Mouse (Mus musculus): ENCODE data around the gene Tuba4a. TPM values are rescaled to one million over a fixed set of nuclear protein-coding genes. Genes with fewer than 3 reads are reported as not detected.
"Not testable (repeated sequence)": the region's sequence is repeated elsewhere in the genome, so short reads cannot be mapped to it uniquely, and the experiment has no call there.

The Tuba4a gene
- polyA plus RNA-seq, 1 experiment from 2014 or later, result 14.5 TPM

DNA sequence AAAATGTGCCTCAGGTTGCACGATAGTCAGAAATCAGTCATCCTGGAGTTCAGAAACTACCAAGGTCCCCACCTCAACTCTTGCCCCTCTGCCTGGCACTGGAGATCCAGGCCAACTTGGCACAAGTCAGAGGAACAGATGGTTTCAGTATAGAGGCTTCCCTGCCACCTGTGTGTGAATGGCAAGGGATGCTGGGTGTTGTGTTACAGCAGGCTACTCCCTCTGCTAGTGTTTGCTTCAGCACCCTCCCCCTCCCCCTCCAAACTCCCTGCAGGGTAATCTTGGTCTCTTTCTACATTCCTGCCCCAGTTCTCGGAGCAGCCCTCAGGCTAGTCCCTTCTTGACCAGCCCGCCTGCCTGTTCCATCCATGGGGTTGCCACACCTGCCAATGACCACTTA lies 30.8 kb upstream of the Tuba4a start:
- no peak for ATAC-seq (ENCODE audit: insufficient number of reproducible peaks, insufficient read depth, low FRiP score, low TSS enrichment, low read depth)
- H3K9me3 ChIP-seq, result no peaks in the 10 kb centered on the region
- H3K9ac ChIP-seq (replicated peaks), result no peak overlapping the region
- H3K27me3 ChIP-seq, result peaks cover 17% of the 10 kb centered on the region
- no peaks in the 10 kb centered on the region for H3K36me3 ChIP-seq
- no peak overlapping the region for H3K4me2 ChIP-seq
- WGBS, result 57% methylated on average over 3 of the region's 3 CpGs
- peaks cover 25% of the 10 kb centered on the region for H3K4me1 ChIP-seq (replicated peaks)
- H3K4me3 ChIP-seq (replicated peaks), result no peak overlapping the region
- H3K27ac ChIP-seq, result no peak overlapping the region

DNA sequence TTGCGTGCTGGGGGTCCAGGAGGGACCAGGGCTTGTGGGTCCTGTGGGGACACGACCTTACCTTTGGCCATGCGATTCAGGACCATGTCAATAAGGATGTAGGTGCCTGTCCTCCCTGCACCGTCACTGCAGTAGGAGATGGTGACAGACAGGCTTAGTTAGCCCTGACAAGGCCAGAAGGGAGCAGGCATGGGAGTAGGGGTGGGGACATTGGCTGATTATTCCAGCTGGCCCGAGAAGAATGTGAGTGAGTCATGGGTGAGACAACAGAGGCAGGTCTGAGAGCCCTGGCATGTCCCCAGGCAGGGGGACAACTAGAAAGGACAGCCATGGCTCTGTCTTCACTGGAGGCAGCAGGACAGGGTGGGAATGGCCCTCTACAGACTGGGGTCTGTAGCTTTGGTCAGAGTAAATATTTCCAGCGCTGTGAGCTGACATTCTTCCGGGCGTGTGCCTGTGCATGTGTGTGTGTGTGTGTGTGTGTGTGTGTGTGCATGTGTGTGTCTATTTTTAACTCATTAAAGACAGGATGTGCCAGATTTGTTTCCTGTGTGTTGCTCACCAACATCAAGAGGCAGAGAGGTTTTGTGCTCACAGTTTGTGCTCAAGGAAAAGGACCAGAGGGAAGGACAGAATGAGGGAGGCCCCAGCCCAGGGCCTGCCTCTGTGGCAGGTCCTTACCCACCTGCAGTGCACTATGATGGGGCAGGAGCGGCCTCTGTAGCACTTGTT lies 28.5 kb upstream of the Tuba4a start:
- Histone ChIP-seq H3K4me1 (replicated peaks) (peaks cover 25% of the 10 kb centered on the region), H3K27me3 (peaks cover 12% of the 10 kb centered on the region), H3K27ac (no peak overlapping the region), H3K36me3 (peaks cover 13% of the 10 kb centered on the region; the same call in 1 of the 2 replicates), H3K4me2 (no peak overlapping the region), H3K4me3 (replicated peaks) (no peak overlapping the region), H3K9me3 (no peaks in the 10 kb centered on the region), H3K9ac (replicated peaks) (peak overlapping the region; percentile 18; the same call in 1 of the 2 replicates)
- ATAC-seq (ENCODE audit: insufficient number of reproducible peaks, insufficient read depth, low FRiP score, low TSS enrichment, low read depth), result no peak
- 59% methylated on average over 9 of the region's 9 CpGs for WGBS

DNA sequence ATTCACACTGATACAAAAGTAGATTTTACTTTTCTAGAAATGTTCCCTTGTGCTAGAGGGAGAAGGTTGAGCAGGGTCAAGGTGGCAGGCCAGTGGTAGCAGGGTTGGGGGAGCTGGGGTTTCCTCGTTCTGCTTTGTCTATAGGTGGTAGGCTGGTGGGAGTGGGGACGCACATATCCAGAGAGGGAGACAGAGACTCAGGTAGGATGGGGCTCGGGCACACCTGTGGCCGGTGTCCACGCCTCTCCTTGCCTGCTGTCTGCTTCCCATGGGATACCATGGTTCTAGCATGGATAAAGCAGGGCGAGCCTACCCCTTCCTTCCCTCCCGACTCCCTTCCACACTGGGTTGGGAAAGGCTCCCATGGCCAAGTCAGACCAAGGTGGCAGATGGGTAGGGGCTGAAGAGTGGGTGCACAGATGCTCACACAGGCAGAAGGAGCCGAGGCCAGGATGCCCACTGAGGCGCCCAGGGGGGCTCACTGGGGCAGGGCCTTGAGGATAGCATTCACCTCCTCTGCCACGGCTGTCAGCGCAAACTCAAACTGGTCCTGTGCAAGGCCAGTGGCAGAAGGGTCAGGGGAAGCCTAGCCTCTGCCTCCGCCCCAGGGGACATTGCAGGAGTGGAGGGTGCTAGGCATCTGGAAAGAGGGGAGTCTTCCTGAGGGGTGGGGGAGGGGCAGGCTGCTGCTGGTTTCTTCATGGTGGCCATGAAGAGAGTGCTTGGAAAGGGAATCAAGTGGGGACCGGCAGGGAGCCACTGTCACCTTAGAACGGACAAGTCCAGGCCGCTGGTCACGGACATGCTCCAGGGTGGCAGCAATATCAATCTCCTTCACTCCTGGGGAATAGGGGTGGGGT lies 27.6 kb upstream of the Tuba4a start:
- peak overlapping the region; percentile 18; the same call in 1 of the 2 replicates for H3K9ac ChIP-seq (replicated peaks)
- no peak overlapping the region for H3K4me2 ChIP-seq
- H3K36me3 ChIP-seq, result peaks cover 21% of the 10 kb centered on the region; the same call in 1 of the 2 replicates
- no peak overlapping the region for H3K27ac ChIP-seq
- H3K27me3 ChIP-seq, result peaks cover 3% of the 10 kb centered on the region
- WGBS, result 81% methylated on average over 16 of the region's 16 CpGs
- H3K4me1 ChIP-seq (replicated peaks), result peaks cover 25% of the 10 kb centered on the region
- no peak for ATAC-seq (ENCODE audit: insufficient number of reproducible peaks, insufficient read depth, low FRiP score, low TSS enrichment, low read depth)
- H3K4me3 ChIP-seq (replicated peaks), result no peak overlapping the region
- H3K9me3 ChIP-seq, result no peaks in the 10 kb centered on the region

DNA sequence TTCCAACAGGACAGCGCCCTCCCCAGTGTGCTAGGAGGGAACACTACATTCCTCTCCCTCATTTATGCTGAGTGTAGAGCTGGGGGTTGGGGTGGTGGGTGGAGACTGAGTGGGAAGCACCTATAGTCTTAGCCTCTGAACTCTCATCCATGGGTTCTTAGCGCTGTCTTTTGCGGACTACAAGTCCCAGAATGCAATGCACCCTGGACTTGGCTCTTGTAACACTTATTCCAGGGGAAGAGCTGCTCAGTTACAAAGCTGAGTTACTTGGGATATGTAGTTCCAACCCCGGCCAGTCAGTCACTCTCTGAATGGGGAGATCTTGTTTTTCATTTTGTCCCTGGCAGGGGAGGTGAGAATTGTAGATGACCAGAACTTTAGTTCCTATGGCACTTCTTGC lies 25.2 kb upstream of the Tuba4a start:
- Histone ChIP-seq H3K4me1 (replicated peaks) (peaks cover 16% of the 10 kb centered on the region), H3K9me3 (no peaks in the 10 kb centered on the region), H3K4me3 (replicated peaks) (no peak overlapping the region), H3K9ac (replicated peaks) (no peak overlapping the region), H3K4me2 (no peak overlapping the region), H3K36me3 (peaks cover 36% of the 10 kb centered on the region; the same call in 1 of the 2 replicates), H3K27ac (no peak overlapping the region), H3K27me3 (no peaks in the 10 kb centered on the region)
- WGBS, result 16% methylated on average over 4 of the region's 4 CpGs
- no peak for ATAC-seq (ENCODE audit: insufficient number of reproducible peaks, insufficient read depth, low FRiP score, low TSS enrichment, low read depth)

DNA sequence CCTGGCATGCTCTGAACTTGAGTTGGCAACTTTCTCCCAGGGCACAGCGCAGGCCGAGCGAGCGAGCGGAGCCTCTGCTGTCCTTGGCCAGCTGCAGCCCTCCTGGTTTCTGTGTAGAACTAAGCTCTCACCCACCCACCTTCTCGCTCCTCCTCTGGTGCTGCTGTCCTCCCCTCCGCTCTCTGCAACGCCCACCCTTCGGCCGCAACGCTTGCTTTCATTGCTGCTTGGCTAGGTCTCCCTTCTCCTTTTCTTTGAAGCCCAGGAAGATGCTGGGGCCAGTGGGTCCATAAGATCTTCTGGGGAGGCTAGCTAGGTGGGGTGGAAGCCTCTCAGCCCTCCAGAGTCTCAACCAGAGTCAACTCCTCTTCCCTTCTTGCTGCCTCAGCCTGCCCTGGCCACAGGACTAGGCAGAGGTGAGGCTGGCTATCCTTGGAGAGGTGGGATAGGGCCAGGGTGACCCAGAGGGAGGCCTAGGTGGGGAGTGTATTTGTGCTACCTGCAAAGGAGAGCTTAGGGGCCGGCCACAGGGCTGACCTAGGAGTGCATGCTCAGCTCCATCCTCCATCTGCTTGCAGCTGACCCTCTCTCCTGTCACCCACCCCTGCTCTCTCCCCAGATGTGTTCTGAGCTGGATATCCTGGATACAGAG lies 24.6 kb upstream of the Tuba4a start:
- no peak for ATAC-seq (ENCODE audit: insufficient number of reproducible peaks, insufficient read depth, low FRiP score, low TSS enrichment, low read depth)
- Histone ChIP-seq H3K4me1 (replicated peaks) (peaks cover 21% of the 10 kb centered on the region), H3K9me3 (no peaks in the 10 kb centered on the region), H3K4me2 (no peak overlapping the region), H3K27ac (no peak overlapping the region), H3K9ac (replicated peaks) (no peak overlapping the region), H3K36me3 (peaks cover 41% of the 10 kb centered on the region; the same call in 1 of the 2 replicates), H3K4me3 (replicated peaks) (no peak overlapping the region), H3K27me3 (no peaks in the 10 kb centered on the region)
- WGBS, result 86% methylated on average over 12 of the region's 12 CpGs

DNA sequence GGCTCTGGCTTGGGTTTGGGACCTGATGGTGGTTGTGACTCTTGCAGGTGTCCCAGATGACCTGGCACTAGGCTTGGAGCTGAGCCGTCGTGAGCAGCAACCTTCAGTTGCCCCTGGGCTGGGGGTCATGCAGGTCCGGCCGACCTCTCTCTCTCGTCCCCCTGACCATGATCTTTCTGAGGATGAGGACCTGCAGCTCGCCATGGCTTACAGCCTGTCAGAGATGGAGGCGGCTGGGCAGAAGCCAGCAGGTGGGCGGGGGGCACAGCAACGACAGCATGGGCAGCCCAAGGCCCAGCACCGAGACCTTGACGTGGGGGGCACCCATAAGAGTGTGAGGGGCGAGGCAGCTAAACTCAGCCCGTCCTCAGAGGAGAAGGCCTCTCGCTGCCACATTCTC lies 23.7 kb upstream of the Tuba4a start:
- H3K27me3 ChIP-seq, result no peaks in the 10 kb centered on the region
- H3K4me1 ChIP-seq (replicated peaks), result peaks cover 22% of the 10 kb centered on the region
- H3K36me3 ChIP-seq, result peaks cover 41% of the 10 kb centered on the region; the same call in 1 of the 2 replicates
- H3K27ac ChIP-seq, result no peak overlapping the region
- no peak overlapping the region for H3K4me3 ChIP-seq (replicated peaks)
- H3K9ac ChIP-seq (replicated peaks), result no peak overlapping the region
- H3K9me3 ChIP-seq, result no peaks in the 10 kb centered on the region
- WGBS, result 88% methylated on average over 14 of the region's 14 CpGs
- no peak overlapping the region for H3K4me2 ChIP-seq
- no peak for ATAC-seq (ENCODE audit: insufficient number of reproducible peaks, insufficient read depth, low FRiP score, low TSS enrichment, low read depth)

DNA sequence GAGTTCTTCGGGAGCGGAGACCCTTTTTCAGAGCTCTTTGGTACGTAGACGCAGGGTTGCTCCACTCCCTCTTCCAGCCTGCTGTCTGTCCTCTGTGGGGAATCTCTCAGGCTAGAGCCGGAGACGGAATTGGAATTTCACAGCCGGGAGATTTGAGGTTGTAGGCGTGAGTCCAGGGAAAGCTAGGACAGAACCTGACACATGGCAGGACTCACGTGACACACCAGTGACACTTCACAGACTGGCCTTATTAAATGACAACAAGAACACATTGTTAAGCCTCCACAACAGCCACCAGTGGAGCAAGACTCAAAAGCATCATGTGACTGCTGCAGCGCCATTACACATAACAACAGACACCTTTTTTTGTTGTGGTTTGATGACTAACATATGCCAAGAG lies 19.9 kb upstream of the Tuba4a start:
- Histone ChIP-seq H3K9me3 (no peaks in the 10 kb centered on the region), H3K4me3 (replicated peaks) (no peak overlapping the region), H3K4me1 (replicated peaks) (peaks cover 23% of the 10 kb centered on the region), H3K4me2 (no peak overlapping the region), H3K9ac (replicated peaks) (no peak overlapping the region), H3K27ac (peak overlapping the region; percentile 50), H3K36me3 (peaks cover 41% of the 10 kb centered on the region; the same call in 1 of the 2 replicates), H3K27me3 (no peaks in the 10 kb centered on the region)
- WGBS, result 56% methylated on average over 10 of the region's 10 CpGs
- no peak for ATAC-seq (ENCODE audit: insufficient number of reproducible peaks, insufficient read depth, low FRiP score, low TSS enrichment, low read depth)

DNA sequence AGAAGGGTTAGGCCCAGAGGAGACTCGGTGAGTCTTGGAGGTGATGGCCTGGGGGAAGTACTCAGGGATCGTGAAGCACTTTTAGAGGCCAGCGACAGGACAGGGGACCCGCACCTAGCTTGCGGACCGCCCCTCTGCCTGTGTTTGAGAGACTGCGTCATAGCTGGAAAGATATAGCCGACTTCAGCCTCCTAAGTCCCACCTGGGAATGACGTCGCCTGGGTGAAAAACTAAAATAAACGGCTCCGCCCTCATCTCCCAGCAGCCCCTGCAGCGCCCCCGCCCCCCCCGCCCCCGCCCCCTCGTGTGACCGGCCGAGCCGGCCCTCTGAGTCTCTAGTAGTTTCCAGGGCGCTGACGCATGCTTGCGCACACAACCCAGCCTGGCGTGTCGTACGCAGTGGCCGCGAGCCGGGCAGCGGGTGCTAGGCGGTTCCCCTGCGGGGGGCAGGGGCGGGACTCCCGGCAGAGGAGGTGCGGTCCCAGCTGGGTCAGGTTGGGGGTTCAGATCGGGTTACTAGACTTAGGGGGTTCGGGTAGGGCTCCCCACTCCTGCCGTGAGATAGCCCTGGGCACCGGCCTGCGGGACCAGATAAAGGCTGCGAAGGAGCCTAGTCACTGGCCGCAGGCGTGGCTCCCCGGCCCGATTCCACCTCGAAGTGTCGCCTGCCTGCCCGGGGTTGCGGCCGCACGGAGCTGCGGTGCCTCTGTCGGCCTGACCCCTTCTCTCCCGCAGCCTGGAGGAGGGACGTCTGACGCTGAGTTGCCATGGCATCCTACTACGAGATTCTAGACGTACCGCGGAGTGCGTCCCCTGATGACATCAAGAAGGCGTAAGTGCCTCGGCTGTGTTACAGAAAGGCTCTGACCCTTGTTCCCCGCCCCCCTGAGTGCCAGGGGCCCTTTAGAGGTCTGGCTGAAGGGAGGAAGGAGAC lies 16.7 kb upstream of the Tuba4a start, which contains the start of gene Dnajb2:
TSS of gene Dnajb2 (plus strand) at position 290 of the 934 bp plus-strand sequence.
- no peaks in the 10 kb centered on the region for H3K9me3 ChIP-seq
- peak; percentile 88 for ATAC-seq (ENCODE audit: insufficient number of reproducible peaks, insufficient read depth, low FRiP score, low TSS enrichment, low read depth)
- H3K27ac ChIP-seq, result peak within 1 kb of the TSS; percentile 85
- H3K4me3 ChIP-seq (replicated peaks), result peak within 1 kb of the TSS; percentile 72
- WGBS, result under 1% methylated on average over 64 of the region's 64 CpGs
- no peaks in the 10 kb centered on the region for H3K27me3 ChIP-seq
- peaks cover 23% of the 10 kb centered on the region for H3K4me1 ChIP-seq (replicated peaks)
- H3K36me3 ChIP-seq, result peaks cover 15% of the 10 kb centered on the region; the same call in 1 of the 2 replicates
- peak within 1 kb of the TSS; percentile 79 for H3K9ac ChIP-seq (replicated peaks)
- H3K4me2 ChIP-seq, result peak within 1 kb of the TSS; percentile 87

DNA sequence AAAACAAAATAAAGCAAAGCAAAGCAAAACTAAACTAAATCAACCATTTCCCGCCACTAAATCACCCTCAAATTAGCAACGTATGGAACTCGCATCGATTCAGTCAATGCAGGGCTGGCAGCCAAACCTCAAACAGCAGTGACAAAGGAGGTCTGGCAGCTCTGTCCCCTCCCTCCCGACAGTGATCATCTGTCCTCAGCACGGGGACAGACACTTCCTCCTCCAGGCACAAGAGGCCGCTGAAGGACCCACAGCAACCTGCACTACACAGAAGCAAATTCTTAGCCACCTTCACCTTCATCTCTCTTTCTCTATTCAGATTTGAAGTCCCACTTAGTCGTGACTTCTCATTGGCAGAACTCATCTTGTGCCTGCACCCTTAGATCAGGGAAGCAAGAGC lies 14.9 kb upstream of the Tuba4a start:
- H3K27ac ChIP-seq, result no peak overlapping the region
- no peaks in the 10 kb centered on the region for H3K9me3 ChIP-seq
- no peak overlapping the region for H3K4me2 ChIP-seq
- ATAC-seq (ENCODE audit: insufficient number of reproducible peaks, insufficient read depth, low FRiP score, low TSS enrichment, low read depth), result no peak
- 3% methylated on average over 8 of the region's 8 CpGs for WGBS
- no peaks in the 10 kb centered on the region for H3K27me3 ChIP-seq
- H3K9ac ChIP-seq (replicated peaks), result no peak overlapping the region
- H3K4me3 ChIP-seq (replicated peaks), result no peak overlapping the region
- peaks cover 3% of the 10 kb centered on the region; the same call in 1 of the 2 replicates for H3K36me3 ChIP-seq
- H3K4me1 ChIP-seq (replicated peaks), result peaks cover 18% of the 10 kb centered on the region

DNA sequence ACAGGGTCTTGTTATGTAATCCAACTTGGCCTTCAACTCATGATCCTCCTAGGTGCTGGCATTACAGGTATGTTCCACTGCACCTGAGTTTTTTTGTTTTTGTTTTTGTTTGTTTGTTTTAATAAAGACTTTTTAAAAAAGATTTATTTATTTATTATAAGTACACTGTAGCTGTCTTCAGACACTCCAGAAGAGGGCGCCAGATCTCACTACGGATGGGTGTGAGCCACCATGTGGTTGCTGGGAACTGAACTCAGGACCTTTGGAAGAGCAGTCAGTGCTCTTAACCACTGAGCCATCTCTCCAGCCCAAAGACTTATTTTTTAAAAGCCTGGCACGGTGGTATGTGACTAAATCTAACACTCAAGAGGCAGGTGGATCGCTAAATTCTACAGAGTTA lies 12.8 kb upstream of the Tuba4a start:
- H3K4me1 ChIP-seq (replicated peaks), result peaks cover 12% of the 10 kb centered on the region
- H3K36me3 ChIP-seq; H3K27ac ChIP-seq; H3K4me2 ChIP-seq; H3K9me3 ChIP-seq; ATAC-seq (ENCODE audit: insufficient number of reproducible peaks, insufficient read depth, low FRiP score, low TSS enrichment, low read depth); H3K4me3 ChIP-seq (replicated peaks); H3K27me3 ChIP-seq; H3K9ac ChIP-seq (replicated peaks): not testable (repeated sequence)
- 71% methylated on average over 4 of the region's 4 CpGs for WGBS

All from limb, embryonic 12.5 days (tissue).